Mouse (Mus musculus): ENCODE measurements around the gene Mbd3. TPM values are rescaled to one million over a fixed set of nuclear protein-coding genes. Genes with fewer than 3 reads are reported as not detected.
A peak's percentile ranks its signal among the peaks of the same experiment; 100 is the strongest.

Gene Mbd3
- polyA plus RNA-seq, 1 experiment from 2014 or later: 163 TPM

- DNase-seq (ENCODE audit: low spot score) (no peak), ATAC-seq (replicated peaks; ENCODE audit: low FRiP score, low read depth) (no peak)
- Histone ChIP-seq H3K27ac (no peak overlapping the region), H3K9ac (ENCODE audit: low read depth, low read length) (no peak overlapping the region), H3K4me1 (replicated peaks; ENCODE audit: insufficient read depth, low read length) (0 out of 2 replicates have a peak, but pooled peaks cover 8% of the 10 kb centered on the region), H3K9me3 (replicated peaks; ENCODE audit: low read length) (no peaks in the 10 kb centered on the region), H3K4me3 (replicated peaks; ENCODE audit: low read depth, low read length) (no peak overlapping the region), H3K27me3 (ENCODE audit: insufficient read depth, low read length) (no peaks in the 10 kb centered on the region), H3K4me2 (ENCODE audit: low read length) (no peak overlapping the region), H3K36me3 (ENCODE audit: insufficient read depth, low read length) (peaks cover 46% of the 10 kb centered on the region)
- 72% methylated on average over 8 of the region's 8 CpGs for WGBS
- TF ChIP-seq CTCF (IDR thresholded peaks at IDR 0.05; ENCODE audit: low read depth): no peak
Observed at GRCm38 (mm10) chr10:80429800-80430199, 30.4 kb upstream of the Mbd3 start.

GRCm38 (mm10) chr10:80425041-80425440 is 25.7 kb upstream of the Mbd3 start:
- H3K4me3 ChIP-seq (replicated peaks; ENCODE audit: low read depth, low read length): no peak overlapping the region
- H3K27me3 ChIP-seq (ENCODE audit: insufficient read depth, low read length): no peaks in the 10 kb centered on the region
- 94% methylated on average over 3 of the region's 3 CpGs for WGBS
- H3K4me2 ChIP-seq (ENCODE audit: low read length): no peak overlapping the region
- H3K9me3 ChIP-seq (replicated peaks; ENCODE audit: low read length): no peaks in the 10 kb centered on the region
- TF ChIP-seq CTCF (IDR thresholded peaks at IDR 0.05; ENCODE audit: low read depth): peak; percentile 26; the same call in 1 of the 2 replicates
- no peak overlapping the region for H3K27ac ChIP-seq
- peaks cover 80% of the 10 kb centered on the region for H3K36me3 ChIP-seq (ENCODE audit: insufficient read depth, low read length)
- DNase-seq (ENCODE audit: low spot score) (no peak), ATAC-seq (replicated peaks; ENCODE audit: low FRiP score, low read depth) (no peak)
- no peaks in the 10 kb centered on the region for H3K4me1 ChIP-seq (replicated peaks; ENCODE audit: insufficient read depth, low read length)
- H3K9ac ChIP-seq (ENCODE audit: low read depth, low read length): no peak overlapping the region

- no peak for TF ChIP-seq CTCF (IDR thresholded peaks at IDR 0.05; ENCODE audit: low read depth)
- Histone ChIP-seq H3K9ac (ENCODE audit: low read depth, low read length) (no peak overlapping the region), H3K4me1 (replicated peaks; ENCODE audit: insufficient read depth, low read length) (no peaks in the 10 kb centered on the region), H3K4me2 (ENCODE audit: low read length) (no peak overlapping the region), H3K27me3 (ENCODE audit: insufficient read depth, low read length) (no peaks in the 10 kb centered on the region), H3K27ac (no peak overlapping the region), H3K36me3 (ENCODE audit: insufficient read depth, low read length) (peaks cover 83% of the 10 kb centered on the region), H3K9me3 (replicated peaks; ENCODE audit: low read length) (no peaks in the 10 kb centered on the region), H3K4me3 (replicated peaks; ENCODE audit: low read depth, low read length) (no peak overlapping the region)
- DNase-seq (ENCODE audit: low spot score) (peak; percentile 40), ATAC-seq (replicated peaks; ENCODE audit: low FRiP score, low read depth) (no peak)
- 48% methylated on average over 4 of the region's 4 CpGs for WGBS
Observed at GRCm38 (mm10) chr10:80423562-80423961, 24.2 kb upstream of the Mbd3 start.

- no peak overlapping the region for H3K4me3 ChIP-seq (replicated peaks; ENCODE audit: low read depth, low read length)
- H3K4me1 ChIP-seq (replicated peaks; ENCODE audit: insufficient read depth, low read length): no peaks in the 10 kb centered on the region
- H3K27me3 ChIP-seq (ENCODE audit: insufficient read depth, low read length): no peaks in the 10 kb centered on the region
- no peaks in the 10 kb centered on the region for H3K9me3 ChIP-seq (replicated peaks; ENCODE audit: low read length)
- no peak for TF ChIP-seq CTCF (IDR thresholded peaks at IDR 0.05; ENCODE audit: low read depth)
- H3K4me2 ChIP-seq (ENCODE audit: low read length): no peak overlapping the region
- peaks cover 84% of the 10 kb centered on the region for H3K36me3 ChIP-seq (ENCODE audit: insufficient read depth, low read length)
- no peak for DNase-seq (ENCODE audit: low spot score)
- ATAC-seq (replicated peaks; ENCODE audit: low FRiP score, low read depth): no peak
- H3K9ac ChIP-seq (ENCODE audit: low read depth, low read length): no peak overlapping the region
- WGBS: 87% methylated on average over 9 of the region's 9 CpGs
- no peak overlapping the region for H3K27ac ChIP-seq
Observed at GRCm38 (mm10) chr10:80421651-80422472, 22.5 kb upstream of the Mbd3 start.

DNA sequence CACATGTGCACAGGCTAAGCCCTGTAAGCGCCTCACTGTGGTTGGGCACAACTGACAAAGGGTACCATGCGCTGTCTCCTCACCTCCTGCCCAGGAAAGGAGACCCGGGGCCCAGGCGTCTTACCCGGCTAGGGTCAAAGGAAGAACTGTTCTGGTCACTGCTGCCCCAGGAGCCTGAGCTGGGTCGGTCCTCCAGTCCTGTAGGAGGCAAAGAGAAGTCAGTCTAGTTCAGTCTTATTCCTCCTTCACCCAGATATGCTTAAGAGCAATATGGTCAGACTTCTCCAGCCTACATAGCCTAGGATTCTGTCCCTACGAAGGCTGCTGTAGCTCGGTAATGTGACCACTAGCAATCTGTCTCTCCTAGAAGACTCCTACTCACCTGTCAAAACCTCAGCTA is 21.9 kb upstream of the Mbd3 start:
- Histone ChIP-seq H3K9ac (ENCODE audit: low read depth, low read length) (no peak overlapping the region), H3K27me3 (ENCODE audit: insufficient read depth, low read length) (no peaks in the 10 kb centered on the region), H3K4me1 (replicated peaks; ENCODE audit: insufficient read depth, low read length) (no peaks in the 10 kb centered on the region), H3K4me2 (ENCODE audit: low read length) (no peak overlapping the region), H3K27ac (no peak overlapping the region), H3K36me3 (ENCODE audit: insufficient read depth, low read length) (peaks cover 84% of the 10 kb centered on the region), H3K9me3 (replicated peaks; ENCODE audit: low read length) (no peaks in the 10 kb centered on the region), H3K4me3 (replicated peaks; ENCODE audit: low read depth, low read length) (no peak overlapping the region)
- ATAC-seq (replicated peaks; ENCODE audit: low FRiP score, low read depth): no peak
- no peak for DNase-seq (ENCODE audit: low spot score)
- TF ChIP-seq CTCF (IDR thresholded peaks at IDR 0.05; ENCODE audit: low read depth): no peak
- 91% methylated on average over 8 of the region's 8 CpGs for WGBS

GRCm38 (mm10) chr10:80420729-80421128 is 21.4 kb upstream of the Mbd3 start:
- H3K4me1 ChIP-seq (replicated peaks; ENCODE audit: insufficient read depth, low read length): no peaks in the 10 kb centered on the region
- ATAC-seq (replicated peaks; ENCODE audit: low FRiP score, low read depth) (no peak), DNase-seq (ENCODE audit: low spot score) (no peak)
- peaks cover 84% of the 10 kb centered on the region for H3K36me3 ChIP-seq (ENCODE audit: insufficient read depth, low read length)
- no peak overlapping the region for H3K4me2 ChIP-seq (ENCODE audit: low read length)
- H3K27ac ChIP-seq: no peak overlapping the region
- no peak for TF ChIP-seq CTCF (IDR thresholded peaks at IDR 0.05; ENCODE audit: low read depth)
- no peak overlapping the region for H3K9ac ChIP-seq (ENCODE audit: low read depth, low read length)
- H3K9me3 ChIP-seq (replicated peaks; ENCODE audit: low read length): no peaks in the 10 kb centered on the region
- 90% methylated on average over 10 of the region's 10 CpGs for WGBS
- no peaks in the 10 kb centered on the region for H3K27me3 ChIP-seq (ENCODE audit: insufficient read depth, low read length)
- H3K4me3 ChIP-seq (replicated peaks; ENCODE audit: low read depth, low read length): no peak overlapping the region
